Mouse (Mus musculus) adrenal gland, adult 8-10 months (tissue): ENCODE data around the gene Gm12794. TPM values are rescaled to one million over a fixed set of nuclear protein-coding genes. Genes with fewer than 3 reads are reported as not detected.
"Not testable (repeated sequence)": the region's sequence is repeated elsewhere in the genome, so short reads cannot be mapped to it uniquely, and the experiment has no call there.

Experiments used
- DNase-seq: peaks from one replicate; pipeline ENCODE4 v3.0.0; 2022
- total RNA-seq, 4 experiments: library from RNA; stranded (reverse); gene quantifications; 2 replicates each; pipeline ENCODE4 v1.2.4; 2022

Gene Gm12794
- total RNA-seq, result not detected

DNA sequence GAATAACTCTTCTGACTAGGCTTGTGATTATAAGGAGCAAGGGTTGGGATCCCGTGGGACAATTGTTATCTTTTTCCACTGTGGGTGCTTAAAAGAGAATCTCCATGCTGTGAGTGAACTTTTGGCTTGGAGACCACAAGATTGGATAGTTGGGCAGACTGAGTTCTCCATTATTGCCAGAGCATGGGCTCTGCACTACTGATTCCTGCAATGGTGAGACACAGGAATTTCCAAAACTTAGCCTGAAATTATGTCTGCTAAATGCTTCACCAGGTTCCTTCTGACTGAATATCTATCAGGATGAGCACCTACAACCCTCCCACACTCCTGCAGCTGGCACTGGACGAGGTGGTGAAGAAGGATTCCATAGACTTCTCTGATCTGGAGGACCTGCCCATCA is at the start of gene Gm12794:
Gm12794 (plus strand) TSS at position 301 of the 400 bp plus-strand sequence.
- DNase-seq, result not testable (repeated sequence)

DNA sequence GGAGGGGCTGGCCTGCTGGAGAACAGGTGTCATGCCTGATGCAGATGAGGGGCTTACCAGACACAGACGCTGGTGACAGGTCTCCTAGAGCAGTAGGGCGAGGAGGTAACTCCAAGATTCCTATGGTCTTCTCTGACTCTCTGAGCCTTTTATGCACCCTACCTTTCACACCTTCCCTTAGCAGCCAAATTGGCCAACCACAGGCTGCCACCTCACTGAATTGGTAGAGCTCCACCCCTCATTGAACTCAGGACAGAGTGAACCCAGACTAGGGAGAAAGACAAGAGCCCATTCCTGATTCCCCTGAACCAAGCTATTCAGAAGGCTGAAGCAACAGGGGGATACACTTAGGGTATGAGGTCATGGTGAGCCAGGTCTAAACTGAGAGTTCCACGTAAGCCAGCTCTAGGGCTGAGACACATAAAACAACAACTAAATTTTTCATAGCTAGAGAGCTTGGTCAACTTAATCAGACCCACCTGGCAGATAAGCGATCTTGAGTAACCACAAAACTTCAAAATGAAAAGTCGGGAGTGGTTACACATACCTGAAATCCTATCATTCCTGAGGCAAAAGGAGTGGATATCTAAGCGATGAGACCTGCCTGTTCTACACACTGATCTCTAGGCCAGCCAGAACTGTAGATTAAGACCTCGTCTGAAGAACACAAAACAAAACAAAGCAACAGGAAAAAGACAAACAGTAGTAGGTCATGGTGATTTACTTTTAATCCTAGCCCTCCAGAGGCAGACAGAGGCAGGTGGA is 46.4 kb upstream of the Gm12794 start, which contains the start of gene C130073F10Rik:
C130073F10Rik (minus strand) TSS at position 134 of the 765 bp plus-strand sequence.
- no peak for DNase-seq

DNA sequence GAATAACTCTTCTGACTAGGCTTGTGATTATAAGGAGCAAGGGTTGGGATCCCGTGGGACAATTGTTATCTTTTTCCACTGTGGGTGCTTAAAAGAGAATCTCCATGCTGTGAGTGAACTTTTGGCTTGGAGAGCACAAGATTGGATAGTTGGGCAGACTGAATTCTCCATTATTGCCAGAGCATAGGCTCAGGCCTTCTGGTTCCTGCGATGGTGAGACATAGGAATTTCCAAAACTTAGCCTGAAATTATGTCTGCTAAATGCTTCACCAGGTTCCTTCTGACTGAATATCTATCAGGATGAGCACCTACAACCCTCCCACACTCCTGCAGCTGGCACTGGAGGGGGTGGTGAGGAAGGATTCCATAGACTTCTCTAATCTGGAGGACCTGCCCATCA is 31.4 kb upstream of the Gm12794 start, which contains the start of gene Gm12800:
Gm12800 (plus strand) TSS at position 301 of the 400 bp plus-strand sequence.
- not testable (repeated sequence) for DNase-seq

DNA sequence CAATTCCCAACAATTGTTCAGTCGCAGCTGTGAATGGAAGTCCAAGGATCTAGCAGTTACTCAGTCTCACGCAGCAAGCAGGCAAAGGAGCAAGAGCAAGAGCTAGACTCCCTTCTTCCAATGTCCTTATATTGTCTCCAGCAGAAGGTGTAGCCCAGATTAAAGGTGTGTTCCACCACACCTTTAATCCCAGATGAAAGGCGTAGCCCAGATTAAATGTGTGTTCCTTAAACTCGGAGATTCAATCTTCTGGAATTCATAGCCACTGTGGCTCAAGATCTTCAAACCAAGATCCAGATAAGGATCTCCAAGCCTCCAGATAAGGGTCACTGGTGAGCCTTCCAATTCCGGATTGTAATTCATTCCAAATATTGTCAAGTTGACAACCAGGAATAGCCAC is 40.7 kb downstream of the Gm12794 start, which contains the start of gene Gm12790:
Gm12790 (minus strand) TSS at position 101 of the 400 bp plus-strand sequence.
- DNase-seq, result not testable (repeated sequence)

DNA sequence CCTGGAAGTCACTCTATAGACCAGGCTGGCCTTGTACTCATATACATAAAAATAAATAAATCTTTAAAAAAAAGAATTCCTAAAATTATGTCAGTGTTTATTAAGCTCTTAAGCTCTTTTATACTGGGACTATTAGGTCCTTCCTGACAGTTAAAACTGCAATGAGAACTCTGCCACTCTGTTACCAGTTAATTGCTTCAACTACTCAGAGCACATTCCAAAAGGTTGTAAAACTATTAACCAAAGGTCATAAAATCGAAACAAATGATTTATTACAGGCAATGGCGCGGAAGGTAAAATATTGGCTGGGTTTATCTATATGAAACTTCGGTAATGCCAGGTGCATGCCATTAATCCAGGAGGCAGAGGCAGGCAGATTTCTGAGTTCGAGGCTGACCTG is 45.5 kb downstream of the Gm12794 start:
- no peak for DNase-seq

DNA sequence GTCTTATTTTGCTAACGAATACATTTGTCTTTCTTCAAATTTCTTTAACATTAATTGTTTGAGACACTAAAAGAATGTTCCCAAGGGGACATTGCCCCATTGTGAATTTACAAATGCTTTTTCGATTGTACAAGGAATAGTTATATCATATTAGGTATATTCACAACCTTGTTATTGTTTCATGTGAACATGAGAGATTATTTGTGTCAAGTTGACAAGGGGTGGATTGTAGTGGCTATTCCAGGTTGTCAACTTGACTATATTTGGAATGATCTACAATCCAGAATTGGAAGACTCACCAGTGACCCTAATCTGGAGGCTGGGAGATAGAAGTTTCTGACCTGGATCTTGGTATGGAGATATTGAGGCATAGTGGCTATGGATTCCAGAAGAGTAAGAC is 46.1 kb downstream of the Gm12794 start, which contains the start of gene Gm12789:
Gm12789 (plus strand) TSS at position 301 of the 400 bp plus-strand sequence.
- DNase-seq, result not testable (repeated sequence)

Other genes with a start within 250 kb of the Gm12794 start
- 10 to 100 TPM; 15.9 to 17.0 (median 16.9) TPM for gene Lepr, start 223.0 kb upstream of the Gm12794 start, total RNA-seq
- gene B020004J07Rik, start 96.4 kb upstream of the Gm12794 start, total RNA-seq, result not detected
- not detected for gene C130073F10Rik, start 46.6 kb upstream of the Gm12794 start, total RNA-seq
- not detected for gene Gm12800, start 31.3 kb upstream of the Gm12794 start, total RNA-seq
- not detected for gene Gm12790, start 40.6 kb downstream of the Gm12794 start, total RNA-seq
- not detected for gene Gm12789, start 46.2 kb downstream of the Gm12794 start, total RNA-seq
- 1 to 10 TPM; 4.7 to 7.3 (median 6.0) TPM for gene Pde4b, start 147.1 kb downstream of the Gm12794 start, total RNA-seq